Mouse (Mus musculus) 416B (cell line): ENCODE measurements around the gene Xpot.

Source experiments
- DNase-seq: peaks from one replicate; pipeline ENCODE4 v3.0.0; 2011; ENCODE audit warnings: low read depth

The Xpot gene

DNA sequence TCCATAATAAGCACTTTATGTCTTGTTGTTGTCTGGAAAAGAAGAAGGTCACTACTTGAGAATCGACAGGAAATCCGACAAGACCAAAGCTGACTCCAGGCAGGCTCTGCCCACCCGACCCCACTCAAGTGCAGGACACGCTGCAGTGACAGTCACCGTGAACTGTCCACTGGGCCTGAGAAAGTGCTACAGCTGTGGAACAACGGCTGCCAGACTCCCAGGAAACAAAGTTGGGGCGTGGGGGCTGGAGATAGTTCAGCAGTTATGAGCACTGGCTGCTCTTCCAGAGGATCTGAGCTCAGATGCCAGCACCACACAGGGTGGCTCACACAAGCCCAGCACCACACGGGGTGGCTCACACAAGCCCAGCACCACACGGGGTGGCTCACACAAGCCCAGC lies 49.8 kb downstream of the Xpot start:
- no peak for DNase-seq

DNA sequence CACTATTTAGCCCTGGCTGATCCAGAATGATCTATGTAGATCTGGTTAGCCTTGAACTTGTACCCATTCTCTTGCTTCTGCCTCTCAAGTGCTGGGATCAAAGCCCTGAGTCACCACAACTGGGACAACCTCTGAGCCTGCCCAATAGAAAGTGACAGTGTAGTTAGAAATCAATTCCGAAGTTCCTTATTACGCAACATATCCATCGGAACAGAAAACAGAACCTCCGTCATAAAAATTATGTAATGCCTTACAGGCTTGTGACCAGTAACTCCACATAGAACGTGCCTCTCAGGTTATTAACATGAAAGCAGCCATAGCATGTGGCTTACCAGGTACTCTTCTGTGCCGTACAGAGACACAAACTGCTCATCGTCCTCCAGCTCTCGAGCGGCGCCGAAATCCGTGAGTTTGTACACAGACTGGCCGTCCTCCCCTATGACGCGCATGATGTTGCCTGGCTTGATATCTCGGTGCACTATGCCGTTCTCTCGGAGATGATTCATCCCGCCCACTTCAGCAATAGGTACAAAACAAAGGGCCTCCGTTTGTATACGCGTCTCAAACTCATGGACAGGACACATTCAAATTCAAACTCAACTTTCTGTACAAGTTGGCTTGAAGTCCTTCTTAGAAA lies 54.5 kb downstream of the Xpot start:
- DNase-seq, result peak; percentile 26

DNA sequence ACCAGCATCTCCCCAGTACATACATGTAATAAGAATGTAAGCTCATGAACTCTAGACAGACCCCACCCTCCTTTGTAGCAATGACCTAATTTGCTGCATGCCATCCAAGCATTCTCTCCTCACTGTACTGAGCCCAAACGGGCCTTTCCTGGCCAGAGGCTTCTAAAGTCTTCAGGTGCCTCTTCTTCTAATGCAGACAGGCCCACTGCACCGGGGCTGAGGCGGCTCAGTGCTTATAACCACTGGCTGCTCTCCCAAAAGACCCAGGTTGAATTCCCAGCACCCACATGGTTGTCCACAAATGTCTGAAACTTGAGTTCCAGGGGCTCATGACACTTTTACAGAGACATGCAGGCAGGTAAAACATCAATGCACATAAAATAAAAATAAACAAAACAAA lies 55.1 kb downstream of the Xpot start:
- DNase-seq, result no peak

DNA sequence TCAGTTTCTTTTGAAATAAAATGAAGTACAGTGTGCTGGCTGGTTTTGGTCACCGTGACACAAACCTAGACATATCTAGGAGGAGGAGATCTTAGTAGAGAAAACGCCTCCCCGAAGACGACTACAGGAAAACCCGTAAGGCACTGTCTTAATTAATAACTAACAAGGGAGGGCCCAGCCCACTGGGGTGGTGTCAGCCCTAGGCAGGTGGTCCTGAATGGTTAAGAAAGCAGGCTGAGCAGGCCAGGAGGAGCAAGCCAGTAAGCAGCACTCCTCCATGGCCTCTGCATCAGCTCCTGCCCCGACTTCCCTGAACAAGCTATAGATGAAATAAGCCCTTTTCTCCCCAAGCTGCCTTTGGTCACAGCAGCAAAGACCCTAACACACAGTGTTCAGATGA lies 56.3 kb downstream of the Xpot start:
- DNase-seq, result no peak

DNA sequence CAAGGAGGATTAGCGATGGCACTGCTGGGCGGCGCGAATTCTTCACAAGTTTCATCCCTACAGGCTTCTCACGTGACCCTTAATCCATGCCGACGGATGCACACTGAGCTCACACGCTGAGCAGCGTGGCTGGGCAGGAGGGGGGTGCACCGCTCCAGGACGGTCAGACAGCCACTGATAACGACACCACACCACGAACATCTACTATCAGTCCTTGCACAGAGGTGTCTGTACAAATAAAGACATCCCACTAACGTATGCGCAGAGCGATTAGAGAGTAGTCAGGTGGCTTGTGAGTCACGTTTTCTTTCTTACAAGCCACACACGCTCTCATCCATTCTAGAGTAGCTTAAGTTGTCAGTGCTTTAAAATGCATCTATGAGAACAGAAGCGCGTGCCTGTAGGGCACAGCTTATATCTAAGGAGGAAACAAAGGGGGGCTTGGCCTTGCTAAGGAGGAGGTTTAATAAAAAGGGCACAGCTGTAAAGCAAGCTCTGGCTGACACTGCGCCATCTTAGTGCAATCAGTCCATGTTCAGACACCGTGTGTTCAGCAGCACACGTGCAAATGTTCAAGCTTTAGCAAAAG lies 57.0 kb downstream of the Xpot start:
- DNase-seq, result peak; percentile 22

DNA sequence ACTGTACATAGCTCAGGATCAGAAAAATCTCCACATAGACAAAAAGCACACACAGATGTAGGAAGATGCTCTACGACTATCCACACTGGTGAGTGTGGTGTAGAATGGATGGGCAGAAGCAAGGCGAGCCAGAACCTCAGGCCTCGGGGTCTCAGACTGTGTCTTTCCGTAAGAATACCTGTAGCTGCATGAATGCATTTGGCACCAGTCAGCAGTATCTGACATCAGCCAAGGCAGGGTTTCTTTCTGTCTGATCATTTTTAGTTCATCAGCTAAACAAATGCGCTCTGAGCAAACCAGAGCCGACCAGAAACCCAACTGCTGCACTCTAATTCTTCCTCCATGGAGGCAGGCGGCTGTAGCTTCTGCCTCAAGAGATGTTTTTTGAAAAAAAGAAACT lies 57.6 kb downstream of the Xpot start:
- DNase-seq, result no peak

DNA sequence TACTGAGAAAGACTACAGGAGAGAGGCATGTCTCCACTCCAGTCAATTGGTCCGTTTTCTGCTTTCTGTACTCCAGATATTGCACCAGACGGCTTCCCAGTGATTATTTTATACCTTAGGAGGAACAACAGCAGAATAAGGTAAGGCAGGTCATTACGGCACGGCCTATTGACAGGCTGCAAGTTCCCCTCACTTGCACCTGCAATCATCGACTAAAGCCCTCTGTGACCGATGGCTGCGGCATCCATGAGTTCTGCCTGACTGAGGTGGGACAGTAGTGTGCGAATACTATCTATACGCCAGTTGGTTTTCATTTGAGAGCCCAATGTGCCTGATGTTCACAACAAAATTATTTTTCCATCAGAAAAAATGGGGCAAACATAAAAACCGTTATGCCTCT lies 58.1 kb downstream of the Xpot start:
- no peak for DNase-seq

DNA sequence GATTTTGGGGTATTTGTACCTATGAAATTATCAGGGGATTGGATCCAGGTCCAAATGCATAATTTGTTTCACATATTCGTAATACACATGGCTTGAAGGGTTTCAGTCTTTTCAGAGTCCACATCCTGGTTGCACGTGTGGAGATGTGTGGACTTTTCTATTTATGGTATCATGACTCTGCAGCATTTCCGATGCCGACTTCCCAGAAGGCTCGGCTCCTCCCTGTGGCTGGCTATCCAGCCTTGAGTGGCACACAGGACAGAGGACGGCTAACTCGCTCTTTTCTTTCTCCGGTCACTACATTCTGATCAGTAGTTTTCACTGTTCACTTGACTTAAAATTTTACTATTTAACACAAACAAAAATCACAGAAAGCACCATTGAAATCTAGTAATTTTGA lies 61.7 kb downstream of the Xpot start:
- no peak for DNase-seq

DNA sequence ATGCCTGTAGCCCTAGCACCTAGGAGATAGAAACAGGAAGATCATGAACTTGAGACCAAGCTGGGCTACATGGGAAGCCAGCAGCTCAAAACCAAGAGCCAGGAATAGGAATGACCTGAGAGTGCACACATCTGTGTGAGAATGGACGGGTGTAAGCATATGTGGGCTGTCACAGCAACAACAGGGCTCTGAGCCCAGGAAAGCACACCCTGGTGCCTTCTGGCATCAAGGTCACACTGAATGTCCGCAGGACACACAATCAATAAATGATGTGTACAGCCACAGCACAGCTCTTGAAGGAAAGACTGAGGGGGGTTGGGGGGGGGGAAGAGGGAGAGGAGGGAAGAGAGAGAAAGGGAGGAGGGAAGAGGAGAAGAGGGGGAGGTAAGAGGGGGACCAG lies 67.9 kb downstream of the Xpot start:
- DNase-seq, result no peak

DNA sequence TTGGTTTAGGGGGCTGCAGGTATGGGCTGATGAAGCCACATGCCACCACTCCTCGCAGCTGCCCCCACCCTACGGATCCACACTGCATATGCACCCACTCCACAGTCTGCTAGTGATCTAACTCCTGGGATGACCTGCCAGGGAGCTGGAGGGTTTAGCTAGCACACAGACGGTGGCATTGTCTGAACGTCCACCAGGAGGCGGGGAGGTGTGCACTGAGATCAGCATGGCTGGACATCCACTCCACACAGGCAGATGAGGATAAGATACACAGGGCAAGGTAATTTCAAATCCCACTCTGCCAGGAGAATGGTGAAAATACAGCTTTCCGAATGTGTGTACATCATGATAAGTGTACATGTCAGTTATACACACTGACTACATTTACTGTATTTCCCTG lies 69.9 kb downstream of the Xpot start:
- DNase-seq, result no peak

DNA sequence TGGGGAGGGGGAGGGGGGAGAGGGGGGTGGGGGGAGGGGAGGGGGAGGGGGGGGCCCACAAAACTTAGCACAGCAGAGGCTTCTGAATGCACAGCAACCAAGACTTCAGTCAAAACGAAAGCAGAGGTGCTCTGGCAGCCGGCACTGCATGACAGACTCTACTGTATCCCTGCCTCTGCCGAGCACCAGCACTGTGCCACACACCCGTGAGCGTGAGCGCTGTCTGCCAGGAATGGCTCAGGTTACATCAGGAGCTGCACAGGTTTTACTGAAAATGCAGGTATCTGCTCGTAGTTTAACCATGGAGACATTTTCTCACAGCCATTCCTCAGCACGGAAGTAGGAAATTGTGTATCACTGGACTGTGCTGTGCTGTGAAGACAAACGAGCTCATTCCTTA lies 75.8 kb downstream of the Xpot start:
- no peak for DNase-seq

DNA sequence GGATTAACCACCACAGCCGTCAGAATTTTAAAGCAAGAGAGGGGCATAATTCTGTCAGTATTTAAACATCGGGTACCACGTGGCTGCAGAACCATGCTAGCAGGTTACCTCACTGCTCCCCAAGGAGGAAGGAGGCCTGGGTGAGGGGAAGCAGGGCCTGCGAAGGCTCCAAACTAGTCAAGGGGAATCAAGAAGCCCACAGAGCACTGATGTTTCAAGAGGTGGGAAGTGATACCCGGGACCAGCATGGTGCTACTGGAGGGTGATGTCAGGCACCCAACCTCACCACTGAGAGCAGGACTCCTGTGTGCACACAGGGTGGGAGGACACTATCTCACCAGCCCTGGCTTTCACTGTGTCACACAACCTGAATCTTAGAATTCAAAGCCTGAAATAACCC lies 76.5 kb downstream of the Xpot start:
- no peak for DNase-seq

DNA sequence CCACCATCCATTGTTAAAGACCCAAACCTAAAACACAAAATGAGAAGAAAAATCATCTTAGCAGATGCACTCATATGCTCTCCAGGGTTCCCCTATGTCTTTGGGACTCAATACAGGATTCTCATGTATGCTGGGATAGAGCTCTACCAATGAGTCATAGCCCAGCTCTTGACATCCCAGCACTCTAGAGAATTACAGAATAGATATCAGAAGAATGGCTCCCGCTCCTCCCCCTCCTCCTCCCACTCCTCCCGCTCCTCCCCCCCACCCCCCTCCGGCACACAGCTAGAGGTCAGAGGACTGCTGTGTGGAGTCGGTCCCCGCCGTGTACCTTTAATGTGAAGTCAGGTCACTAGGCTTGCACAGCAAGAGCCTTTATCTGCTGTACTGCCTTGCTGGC lies 79.0 kb downstream of the Xpot start:
- no peak for DNase-seq

DNA sequence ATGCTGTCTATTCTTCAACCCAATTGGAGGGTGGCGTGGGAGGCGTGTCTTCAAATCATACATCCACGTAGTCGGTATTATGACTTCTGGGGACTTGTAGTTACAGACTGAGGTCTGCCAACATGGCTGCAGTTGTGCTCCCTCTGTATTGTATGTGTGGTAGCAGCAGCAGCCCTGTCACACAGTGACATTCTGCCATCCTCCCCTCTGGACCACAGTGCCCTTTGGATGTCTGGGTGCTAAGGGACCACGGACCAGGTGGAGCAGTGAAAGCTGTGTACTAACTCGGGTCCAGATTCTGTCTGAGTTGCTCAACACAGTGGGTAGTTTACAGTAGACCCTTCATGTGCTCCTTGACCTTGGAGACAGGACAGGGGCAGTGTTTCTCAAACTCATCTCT lies 82.6 kb downstream of the Xpot start:
- DNase-seq, result no peak

DNA sequence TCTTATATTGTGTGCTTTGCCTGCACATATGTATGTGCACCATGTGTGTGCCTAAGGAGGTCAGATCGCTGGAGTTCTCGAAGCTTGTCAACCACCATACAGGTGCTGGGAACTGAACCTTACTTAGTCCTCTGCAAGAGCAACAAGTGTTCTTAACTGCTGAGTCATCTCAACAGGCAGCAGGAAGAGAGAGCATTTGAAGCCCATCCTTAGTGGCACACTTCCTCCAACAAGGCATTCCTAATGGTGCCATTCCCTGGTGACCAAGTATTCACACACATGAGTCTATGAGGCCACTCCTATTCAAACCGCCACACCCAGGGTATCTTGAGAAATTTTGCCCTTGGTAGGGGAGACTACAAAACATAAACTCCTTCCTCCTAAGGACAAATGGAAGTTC lies 84.0 kb downstream of the Xpot start:
- no peak for DNase-seq
